Mouse (Mus musculus): ENCODE measurements at regions not wholly inside any gene's neighbourhood (a gene's known extent, or its start where the extent isn't known, plus 50 kb on each side); places are given as distances from the start of the nearest gene placed in this dataset.

- H3K79me2 ChIP-seq (replicated peaks; ENCODE audit: control insufficient read depth, extremely low read depth, insufficient read depth, poor library complexity, severe bottlenecking) = no peaks in the 10 kb centered on the region
- H3K9me3 ChIP-seq (replicated peaks; ENCODE audit: low read length) = no peaks in the 10 kb centered on the region
- in situ Hi-C loops (cut with MboI; ENCODE audit: low pct_ligation_motif_present, low pct_unique_long_range_greater_than_20kb, low sequenced_read_pairs) = no loop called here
- H3K27me3 ChIP-seq (replicated peaks) = no peaks in the 10 kb centered on the region
- dilution Hi-C loops (cut with MboI; ENCODE audit: extremely low pct_ligation_motif_present, extremely low pct_unique_long_range_greater_than_20kb, low sequenced_read_pairs) = no loop called here
- H3K4me3 ChIP-seq (replicated peaks in 1 of 3; ENCODE audit: low read depth in 2 of 3, low read length in 2 of 3, poor library complexity in 1 of 3) = no peak overlapping the region
- H3K36me3 ChIP-seq (replicated peaks in 1 of 2; ENCODE audit: control insufficient read depth in 1 of 2, insufficient read depth in 1 of 2, low read length in 1 of 2) = no peaks in the 10 kb centered on the region
- no peak for DNase-seq (ENCODE audit: extremely low read depth)
- no peak overlapping the region for H3K9ac ChIP-seq (ENCODE audit: insufficient read depth, low read depth)
- no peaks in the 10 kb centered on the region for H3K4me1 ChIP-seq (ENCODE audit: control insufficient read depth in 1 of 2, insufficient read depth in 2 of 2)
- no peak overlapping the region for H3K27ac ChIP-seq (ENCODE audit: insufficient read depth, low read depth)
- TF ChIP-seq SMC3 (IDR thresholded peaks at IDR 0.05; ENCODE audit: low read depth, low read length) (no peak), MYC (IDR thresholded peaks at IDR 0.05; ENCODE audit: low read depth, low read length) (no peak), TBP (conservative IDR thresholded peaks at IDR 0.05; ENCODE audit: low read depth, low read length) (no peak), JUND (conservative IDR thresholded peaks at IDR 0.05; ENCODE audit: low read depth, low read length) (no peak), IRF4 (IDR thresholded peaks at IDR 0.05; ENCODE audit: low read depth, low read length) (no peak), UBTF (IDR thresholded peaks at IDR 0.05; ENCODE audit: low read depth, low read length) (no peak), CHD1 (IDR thresholded peaks at IDR 0.05; ENCODE audit: low read depth, low read length) (no peak), HCFC1 (IDR thresholded peaks at IDR 0.05; ENCODE audit: low read depth, low read length) (no peak), MEF2A (IDR thresholded peaks at IDR 0.05; ENCODE audit: borderline replicate concordance, low read depth, low read length) (no peak), RCOR1 (conservative IDR thresholded peaks at IDR 0.05; ENCODE audit: low read depth, low read length) (no peak), MAZ (IDR thresholded peaks at IDR 0.05; ENCODE audit: low read depth, low read length) (no peak)
- no peak overlapping the region for H3K4me2 ChIP-seq (ENCODE audit: insufficient read depth, low read depth, poor library complexity, severe bottlenecking)
Measured at GRCm38 (mm10) chr15:67472979-67473378, 972.3 kb upstream of the Lrrc6 start.

GRCm38 (mm10) chr15:67471283-67471682 is 970.6 kb upstream of the Lrrc6 start:
- Histone ChIP-seq H3K36me3 (replicated peaks in 1 of 2; ENCODE audit: control insufficient read depth in 1 of 2, insufficient read depth in 1 of 2, low read length in 1 of 2) (no peaks in the 10 kb centered on the region), H3K27me3 (replicated peaks) (no peaks in the 10 kb centered on the region), H3K27ac (ENCODE audit: insufficient read depth, low read depth) (no peak overlapping the region), H3K4me1 (ENCODE audit: control insufficient read depth in 1 of 2, insufficient read depth in 2 of 2) (no peaks in the 10 kb centered on the region), H3K4me3 (replicated peaks in 1 of 3; ENCODE audit: low read depth in 2 of 3, low read length in 2 of 3, poor library complexity in 1 of 3) (no peak overlapping the region), H3K79me2 (replicated peaks; ENCODE audit: control insufficient read depth, extremely low read depth, insufficient read depth, poor library complexity, severe bottlenecking) (no peaks in the 10 kb centered on the region), H3K9ac (ENCODE audit: insufficient read depth, low read depth) (no peak overlapping the region), H3K9me3 (replicated peaks; ENCODE audit: low read length) (no peaks in the 10 kb centered on the region), H3K4me2 (ENCODE audit: insufficient read depth, low read depth, poor library complexity, severe bottlenecking) (no peak overlapping the region)
- no peak for TF ChIP-seq BHLHE40 (IDR thresholded peaks at IDR 0.05; ENCODE audit: low read depth, low read length)
- no peak for TF ChIP-seq POLR2A (IDR thresholded peaks at IDR 0.05; ENCODE audit: low read depth, low read length)
- no peak for TF ChIP-seq MAFK (IDR thresholded peaks at IDR 0.05; ENCODE audit: insufficient replicate concordance, low read length)
- TF ChIP-seq MEF2A (IDR thresholded peaks at IDR 0.05; ENCODE audit: borderline replicate concordance, low read depth, low read length) = no peak
- no peak for TF ChIP-seq MYC (IDR thresholded peaks at IDR 0.05; ENCODE audit: low read depth, low read length)
- no peak for TF ChIP-seq SMC3 (IDR thresholded peaks at IDR 0.05; ENCODE audit: low read depth, low read length)
- no peak for TF ChIP-seq HCFC1 (IDR thresholded peaks at IDR 0.05; ENCODE audit: low read depth, low read length)
- TF ChIP-seq CHD2 (IDR thresholded peaks at IDR 0.05; ENCODE audit: low read length) = no peak
- no peak for TF ChIP-seq PAX5 (IDR thresholded peaks at IDR 0.05; ENCODE audit: low read length)
- TF ChIP-seq MAX (IDR thresholded peaks at IDR 0.05; ENCODE audit: low read length) = no peak
- TF ChIP-seq ELF1 (IDR thresholded peaks at IDR 0.05; ENCODE audit: low read depth, low read length) = no peak
- no peak for TF ChIP-seq E2F4 (IDR thresholded peaks at IDR 0.05; ENCODE audit: insufficient replicate concordance, low read depth, low read length)
- TF ChIP-seq ETS1 (conservative IDR thresholded peaks at IDR 0.05; ENCODE audit: low read depth, low read length) = no peak
- TF ChIP-seq ZC3H11A (IDR thresholded peaks at IDR 0.05; ENCODE audit: low read depth, low read length) = no peak
- TF ChIP-seq POLR2AphosphoS2 (IDR thresholded peaks at IDR 0.05; ENCODE audit: low read depth, low read length) = no peak
- dilution Hi-C loops (cut with MboI; ENCODE audit: extremely low pct_ligation_motif_present, extremely low pct_unique_long_range_greater_than_20kb, low sequenced_read_pairs) = no loop called here
- in situ Hi-C loops (cut with MboI; ENCODE audit: low pct_ligation_motif_present, low pct_unique_long_range_greater_than_20kb, low sequenced_read_pairs) = no loop called here
- DNase-seq (ENCODE audit: extremely low read depth) = no peak

All from CH12.LX (cell line).